Mouse (Mus musculus): Measurements from ENCODE around the gene 3110001I22Rik. TPM values are rescaled to one million over a fixed set of nuclear protein-coding genes. Genes with fewer than 3 reads are reported as not detected.
"Not testable (repeated sequence)": the region's sequence is repeated elsewhere in the genome, so short reads cannot be mapped to it uniquely, and the experiment has no call there.

3110001I22Rik gene
- polyA plus RNA-seq, 1 experiment from 2014 or later, result 8.5 TPM

DNA sequence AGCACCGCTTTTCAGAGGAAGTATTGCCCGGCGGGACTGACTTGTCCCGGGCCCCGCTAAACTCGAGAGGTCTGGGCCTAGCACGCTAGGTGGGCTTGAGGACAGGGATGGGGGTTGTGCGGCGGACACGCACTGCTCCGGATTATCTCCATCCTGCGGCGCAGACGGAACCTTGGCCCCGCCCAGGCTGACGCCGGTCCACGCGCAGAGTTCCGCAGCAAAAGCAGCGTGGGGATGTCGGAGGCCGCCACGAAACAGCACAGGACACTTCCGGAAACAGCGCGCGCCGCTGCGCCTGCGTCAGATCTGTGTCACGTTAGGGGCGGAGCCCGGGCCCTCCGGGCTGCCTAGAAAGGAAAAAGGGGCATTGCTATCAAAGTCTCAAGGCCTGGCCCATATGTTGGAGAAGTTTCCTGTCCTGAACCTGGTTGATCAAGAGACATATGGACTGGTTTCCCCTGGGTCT, 3.8 kb upstream of the 3110001I22Rik start, which contains the start of gene Parn:
Gene Parn, minus strand, starts transcription at position 293 of the 466 bp plus-strand sequence.
- Histone ChIP-seq H3K4me2 (ENCODE audit: low read length) (peak within 1 kb of the TSS; percentile 77), H3K4me1 (ENCODE audit: control insufficient read depth, insufficient read depth, low read length) (peaks cover 4% of the 10 kb centered on the region), H3K36me3 (ENCODE audit: control insufficient read depth, insufficient read depth, low read length) (peaks cover 16% of the 10 kb centered on the region), H3K9ac (ENCODE audit: low read length) (peak within 1 kb of the TSS; percentile 70), H3K27me3 (replicated peaks; ENCODE audit: control insufficient read depth, insufficient read depth, low read length) (no peaks in the 10 kb centered on the region), H3K27ac (ENCODE audit: low read depth, low read length) (peak within 1 kb of the TSS; percentile 65), H3K9me3 (replicated peaks; ENCODE audit: control insufficient read depth, low read length) (no peaks in the 10 kb centered on the region), H3K4me3 (ENCODE audit: low read depth, low read length) (peak within 1 kb of the TSS; percentile 60)
- whole genome bisulfite sequencing, result under 1% methylated on average over 35 of the region's 35 CpGs
- ATAC-seq (peak; percentile 93), DNase-seq (ENCODE audit: low spot score) (peak; percentile 95)

DNA sequence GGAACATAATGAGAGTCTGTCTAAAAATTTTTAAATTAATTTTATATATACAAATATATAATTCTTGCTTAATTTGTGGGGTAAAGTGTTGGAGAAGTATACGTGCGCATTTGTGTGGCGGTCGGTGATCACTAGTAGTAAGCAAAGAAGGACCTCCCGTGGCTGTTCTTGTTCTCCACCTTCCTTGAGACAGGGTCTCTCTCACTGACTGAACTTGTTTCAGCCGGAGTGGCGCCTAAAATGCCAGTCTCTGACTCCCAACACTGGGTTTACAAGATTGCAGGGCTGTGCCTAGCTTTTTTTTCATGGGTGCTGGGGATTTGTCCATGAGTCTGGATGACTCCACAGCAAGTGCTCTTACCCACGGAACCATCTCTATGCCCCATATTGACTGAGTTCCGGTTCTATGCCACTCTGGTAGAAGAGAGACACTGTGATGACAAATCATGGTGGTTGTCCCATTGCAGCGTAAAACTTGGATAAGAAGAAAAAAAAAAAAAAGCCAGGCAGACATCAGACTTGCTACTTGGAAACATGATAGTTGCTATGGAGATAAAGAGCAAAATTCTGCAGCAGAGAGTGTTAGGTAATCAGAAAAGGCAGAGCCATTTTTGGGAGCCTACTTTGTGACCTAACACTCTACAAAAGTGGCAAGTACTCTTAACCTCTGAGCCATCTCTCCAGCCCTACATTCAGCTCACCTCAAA, 3.2 kb upstream of the 3110001I22Rik start:
- peaks cover 11% of the 10 kb centered on the region for H3K36me3 ChIP-seq (ENCODE audit: control insufficient read depth, insufficient read depth, low read length)
- H3K4me3 ChIP-seq (ENCODE audit: low read depth, low read length), result peak overlapping the region; percentile 60
- DNase-seq (ENCODE audit: low spot score), result no peak
- no peak overlapping the region for H3K27ac ChIP-seq (ENCODE audit: low read depth, low read length)
- no peaks in the 10 kb centered on the region for H3K27me3 ChIP-seq (replicated peaks; ENCODE audit: control insufficient read depth, insufficient read depth, low read length)
- ATAC-seq, result no peak
- no peak overlapping the region for H3K9ac ChIP-seq (ENCODE audit: low read length)
- 78% methylated on average over 10 of the region's 10 CpGs for WGBS
- peaks cover 9% of the 10 kb centered on the region for H3K4me1 ChIP-seq (ENCODE audit: control insufficient read depth, insufficient read depth, low read length)
- H3K9me3 ChIP-seq (replicated peaks; ENCODE audit: control insufficient read depth, low read length), result no peaks in the 10 kb centered on the region
- H3K4me2 ChIP-seq (ENCODE audit: low read length), result peak overlapping the region; percentile 77; the same call in 1 of the 2 replicates

DNA sequence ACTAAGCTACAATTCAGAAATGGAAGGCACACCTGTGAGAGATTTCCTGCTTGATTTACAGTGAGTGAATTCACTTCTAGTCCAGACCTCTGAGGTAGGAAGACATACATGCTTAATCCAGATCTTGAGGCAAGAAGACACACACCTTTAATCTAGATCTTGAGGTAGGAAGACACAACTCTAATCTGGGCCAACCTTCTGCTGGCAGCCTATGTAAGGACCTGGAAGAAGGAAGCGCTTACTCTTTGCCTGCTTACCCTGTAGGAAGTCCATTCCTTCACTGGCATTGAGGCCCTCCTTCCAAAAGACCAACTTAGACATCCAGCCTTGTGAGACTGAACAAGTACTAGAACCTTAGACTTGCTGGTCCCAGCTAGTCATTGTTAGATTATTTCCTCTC, 2.4 kb upstream of the 3110001I22Rik start:
- H3K36me3 ChIP-seq (ENCODE audit: control insufficient read depth, insufficient read depth, low read length), result peaks cover 9% of the 10 kb centered on the region
- no peak overlapping the region for H3K27ac ChIP-seq (ENCODE audit: low read depth, low read length)
- 85% methylated on average over 1 of the region's 1 CpGs for WGBS
- ATAC-seq (no peak), DNase-seq (ENCODE audit: low spot score) (no peak)
- no peaks in the 10 kb centered on the region for H3K9me3 ChIP-seq (replicated peaks; ENCODE audit: control insufficient read depth, low read length)
- H3K9ac ChIP-seq (ENCODE audit: low read length), result no peak overlapping the region
- H3K4me2 ChIP-seq (ENCODE audit: low read length), result no peak overlapping the region
- H3K4me1 ChIP-seq (ENCODE audit: control insufficient read depth, insufficient read depth, low read length), result peaks cover 9% of the 10 kb centered on the region
- no peak overlapping the region for H3K4me3 ChIP-seq (ENCODE audit: low read depth, low read length)
- H3K27me3 ChIP-seq (replicated peaks; ENCODE audit: control insufficient read depth, insufficient read depth, low read length), result no peaks in the 10 kb centered on the region

DNA sequence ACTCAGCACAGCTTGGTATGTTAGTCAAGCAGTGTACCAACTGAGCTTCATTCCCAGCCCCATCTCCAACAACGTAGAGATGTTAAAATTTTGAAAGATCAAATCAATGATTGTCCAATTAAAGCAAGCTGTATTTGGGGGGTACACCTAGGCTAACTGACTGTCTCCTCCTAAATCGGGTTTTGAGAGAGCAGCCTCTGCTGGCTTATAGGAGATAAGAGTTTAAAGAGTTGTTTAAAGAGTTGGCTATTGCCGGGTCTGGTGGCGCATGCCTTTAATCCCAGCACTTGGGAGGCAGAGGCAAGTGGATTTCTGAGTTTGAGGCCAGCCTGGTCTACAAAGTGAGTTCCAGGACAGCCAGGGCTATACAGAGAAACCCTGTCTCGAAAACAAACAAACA, 833 bp upstream of the 3110001I22Rik start:
- peak overlapping the region; percentile 59; the same call in 1 of the 2 replicates for H3K4me2 ChIP-seq (ENCODE audit: low read length)
- H3K27me3 ChIP-seq (replicated peaks; ENCODE audit: control insufficient read depth, insufficient read depth, low read length); H3K9me3 ChIP-seq (replicated peaks; ENCODE audit: control insufficient read depth, low read length); H3K4me3 ChIP-seq (ENCODE audit: low read depth, low read length); H3K4me1 ChIP-seq (ENCODE audit: control insufficient read depth, insufficient read depth, low read length); H3K27ac ChIP-seq (ENCODE audit: low read depth, low read length); H3K9ac ChIP-seq (ENCODE audit: low read length); DNase-seq (ENCODE audit: low spot score); ATAC-seq; H3K36me3 ChIP-seq (ENCODE audit: control insufficient read depth, insufficient read depth, low read length): not testable (repeated sequence)
- WGBS, result 80% methylated on average over 5 of the region's 5 CpGs

DNA sequence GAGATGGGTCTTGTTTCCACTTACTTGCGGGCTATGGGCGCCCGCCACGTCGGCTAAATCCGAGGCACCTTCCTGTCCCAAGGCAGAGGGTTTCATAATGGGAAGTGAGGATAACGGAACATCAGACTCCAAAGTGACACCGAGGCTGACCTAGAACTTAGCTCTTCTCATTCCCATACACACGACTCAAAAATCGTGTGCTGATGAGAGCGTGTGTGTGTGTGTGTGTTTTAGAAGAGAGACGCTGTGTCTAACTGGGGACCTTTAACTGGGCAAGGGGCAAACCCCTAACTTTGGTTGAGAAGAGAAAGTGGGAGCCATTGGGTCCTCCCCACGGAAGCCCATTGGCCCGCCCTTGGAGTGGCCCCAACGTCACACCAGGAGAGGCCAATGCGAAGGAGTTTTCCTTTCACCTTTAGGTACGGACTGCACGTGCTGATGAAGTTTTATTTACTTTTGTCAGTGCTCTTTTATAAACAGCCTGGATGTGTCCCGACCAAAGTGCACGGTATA, 713 bp downstream of the 3110001I22Rik start:
- peak overlapping the region; percentile 90 for H3K4me3 ChIP-seq (ENCODE audit: low read depth, low read length)
- 0 out of 2 replicates have a peak, but pooled peaks have one; percentile 3 for ATAC-seq
- H3K36me3 ChIP-seq (ENCODE audit: control insufficient read depth, insufficient read depth, low read length), result peaks cover 12% of the 10 kb centered on the region
- H3K4me2 ChIP-seq (ENCODE audit: low read length), result peak overlapping the region; percentile 59
- 2% methylated on average over 20 of the region's 20 CpGs for WGBS
- DNase-seq (ENCODE audit: low spot score), result peak; percentile 49
- H3K27ac ChIP-seq (ENCODE audit: low read depth, low read length), result 0 out of 2 replicates have a peak overlapping the region, but pooled peaks have one; percentile 55
- H3K4me1 ChIP-seq (ENCODE audit: control insufficient read depth, insufficient read depth, low read length), result peaks cover 9% of the 10 kb centered on the region
- H3K9ac ChIP-seq (ENCODE audit: low read length), result peak overlapping the region; percentile 93
- H3K27me3 ChIP-seq (replicated peaks; ENCODE audit: control insufficient read depth, insufficient read depth, low read length), result no peaks in the 10 kb centered on the region
- H3K9me3 ChIP-seq (replicated peaks; ENCODE audit: control insufficient read depth, low read length), result no peaks in the 10 kb centered on the region

DNA sequence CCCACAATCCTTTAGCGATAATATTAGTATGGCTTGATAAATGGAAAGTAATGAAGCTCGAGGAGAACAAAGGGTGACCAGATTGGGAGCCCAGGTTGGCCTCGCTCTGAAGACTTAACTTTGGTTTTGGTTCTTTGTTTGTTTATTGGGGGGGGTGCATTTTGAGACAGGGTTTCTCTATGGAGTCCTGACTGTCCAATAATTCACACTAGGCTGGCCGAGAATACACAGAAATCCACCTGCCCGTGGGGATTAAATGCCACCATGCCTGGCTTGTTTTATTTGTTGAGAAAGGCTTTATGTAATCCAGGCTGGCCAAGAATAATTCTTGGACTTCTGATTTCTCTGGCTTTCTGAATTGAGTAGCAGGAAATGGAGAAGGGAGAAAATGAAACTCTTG, 1.4 kb downstream of the 3110001I22Rik start:
- H3K27me3 ChIP-seq (replicated peaks; ENCODE audit: control insufficient read depth, insufficient read depth, low read length), result no peaks in the 10 kb centered on the region
- peaks cover 9% of the 10 kb centered on the region for H3K4me1 ChIP-seq (ENCODE audit: control insufficient read depth, insufficient read depth, low read length)
- ATAC-seq, result no peak
- DNase-seq (ENCODE audit: low spot score), result no peak
- 70% methylated on average over 5 of the region's 5 CpGs for WGBS
- no peaks in the 10 kb centered on the region for H3K9me3 ChIP-seq (replicated peaks; ENCODE audit: control insufficient read depth, low read length)
- peaks cover 18% of the 10 kb centered on the region for H3K36me3 ChIP-seq (ENCODE audit: control insufficient read depth, insufficient read depth, low read length)
- peak overlapping the region; percentile 90; the same call in 1 of the 2 replicates for H3K4me3 ChIP-seq (ENCODE audit: low read depth, low read length)
- peak overlapping the region; percentile 59 for H3K4me2 ChIP-seq (ENCODE audit: low read length)
- H3K9ac ChIP-seq (ENCODE audit: low read length), result no peak overlapping the region
- no peak overlapping the region for H3K27ac ChIP-seq (ENCODE audit: low read depth, low read length)

DNA sequence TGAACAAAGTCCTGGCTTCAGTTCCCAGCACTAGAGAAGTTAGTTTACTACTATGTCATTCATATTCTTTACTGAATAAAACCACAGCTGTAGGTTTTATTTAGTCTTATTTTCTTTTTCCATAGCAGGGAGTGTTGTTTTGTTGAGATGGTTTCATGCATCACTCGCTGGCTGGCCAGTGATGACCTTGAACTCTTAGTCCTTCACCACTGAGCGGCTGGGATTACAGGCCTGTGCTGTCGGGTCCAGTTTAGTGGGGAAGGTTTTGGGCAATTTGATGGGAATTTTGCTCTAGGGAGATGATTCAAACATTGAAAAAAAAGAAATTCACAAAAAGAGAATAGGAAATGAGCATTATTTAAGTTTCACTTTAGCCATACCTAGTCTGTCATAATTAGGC, 2.8 kb downstream of the 3110001I22Rik start:
- ATAC-seq, result no peak
- DNase-seq (ENCODE audit: low spot score), result no peak
- Histone ChIP-seq H3K36me3 (ENCODE audit: control insufficient read depth, insufficient read depth, low read length) (peaks cover 22% of the 10 kb centered on the region), H3K4me2 (ENCODE audit: low read length) (no peak overlapping the region), H3K9ac (ENCODE audit: low read length) (no peak overlapping the region), H3K4me1 (ENCODE audit: control insufficient read depth, insufficient read depth, low read length) (peaks cover 9% of the 10 kb centered on the region), H3K4me3 (ENCODE audit: low read depth, low read length) (no peak overlapping the region), H3K27me3 (replicated peaks; ENCODE audit: control insufficient read depth, insufficient read depth, low read length) (no peaks in the 10 kb centered on the region), H3K9me3 (replicated peaks; ENCODE audit: control insufficient read depth, low read length) (no peaks in the 10 kb centered on the region), H3K27ac (ENCODE audit: low read depth, low read length) (no peak overlapping the region)
- WGBS, result 96% methylated on average over 3 of the region's 3 CpGs

DNA sequence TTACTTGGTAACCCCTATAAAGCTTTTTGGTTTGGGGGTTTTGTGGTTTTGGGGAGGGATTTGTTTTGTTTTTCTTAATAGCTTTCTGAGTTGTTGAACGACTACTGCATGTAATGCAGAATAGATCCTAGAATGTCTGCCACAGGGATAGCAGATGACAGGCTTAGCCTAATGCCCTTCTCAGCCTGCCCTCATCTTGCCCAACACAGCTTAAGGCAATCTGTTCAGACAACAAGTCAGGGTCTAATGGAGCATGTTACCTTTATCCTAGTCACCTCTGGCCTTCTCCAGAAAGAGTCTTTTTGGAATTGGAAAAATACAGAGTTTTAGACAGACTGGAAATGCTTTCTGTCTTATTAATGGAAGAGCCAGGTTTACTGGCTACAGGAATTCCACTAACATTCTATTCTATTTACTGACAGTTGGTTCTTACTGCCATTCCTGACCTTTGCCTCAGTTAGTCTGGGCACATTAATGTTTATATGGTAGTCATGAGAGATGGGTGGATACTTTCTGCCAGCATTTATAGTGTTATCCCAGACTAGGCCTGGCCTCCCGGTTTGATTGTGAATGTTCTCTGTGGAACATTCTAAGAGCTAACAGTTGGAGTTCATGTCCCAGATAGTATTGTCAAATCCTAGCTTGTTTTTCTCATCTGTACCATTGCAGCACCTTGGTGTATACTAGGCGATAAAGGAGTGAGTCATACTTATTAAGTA, 7.0 kb downstream of the 3110001I22Rik start:
- Histone ChIP-seq H3K9ac (ENCODE audit: low read length) (no peak overlapping the region), H3K9me3 (replicated peaks; ENCODE audit: control insufficient read depth, low read length) (no peaks in the 10 kb centered on the region), H3K4me1 (ENCODE audit: control insufficient read depth, insufficient read depth, low read length) (no peaks in the 10 kb centered on the region), H3K4me2 (ENCODE audit: low read length) (no peak overlapping the region), H3K27me3 (replicated peaks; ENCODE audit: control insufficient read depth, insufficient read depth, low read length) (no peaks in the 10 kb centered on the region), H3K27ac (ENCODE audit: low read depth, low read length) (no peak overlapping the region), H3K36me3 (ENCODE audit: control insufficient read depth, insufficient read depth, low read length) (peaks cover 22% of the 10 kb centered on the region), H3K4me3 (ENCODE audit: low read depth, low read length) (no peak overlapping the region)
- DNase-seq (ENCODE audit: low spot score) (no peak), ATAC-seq (no peak)
- WGBS, result 93% methylated on average over 3 of the region's 3 CpGs
